15 mouse cellular contexts compared by ENCODE assay signal in the genomic region with DNA sequence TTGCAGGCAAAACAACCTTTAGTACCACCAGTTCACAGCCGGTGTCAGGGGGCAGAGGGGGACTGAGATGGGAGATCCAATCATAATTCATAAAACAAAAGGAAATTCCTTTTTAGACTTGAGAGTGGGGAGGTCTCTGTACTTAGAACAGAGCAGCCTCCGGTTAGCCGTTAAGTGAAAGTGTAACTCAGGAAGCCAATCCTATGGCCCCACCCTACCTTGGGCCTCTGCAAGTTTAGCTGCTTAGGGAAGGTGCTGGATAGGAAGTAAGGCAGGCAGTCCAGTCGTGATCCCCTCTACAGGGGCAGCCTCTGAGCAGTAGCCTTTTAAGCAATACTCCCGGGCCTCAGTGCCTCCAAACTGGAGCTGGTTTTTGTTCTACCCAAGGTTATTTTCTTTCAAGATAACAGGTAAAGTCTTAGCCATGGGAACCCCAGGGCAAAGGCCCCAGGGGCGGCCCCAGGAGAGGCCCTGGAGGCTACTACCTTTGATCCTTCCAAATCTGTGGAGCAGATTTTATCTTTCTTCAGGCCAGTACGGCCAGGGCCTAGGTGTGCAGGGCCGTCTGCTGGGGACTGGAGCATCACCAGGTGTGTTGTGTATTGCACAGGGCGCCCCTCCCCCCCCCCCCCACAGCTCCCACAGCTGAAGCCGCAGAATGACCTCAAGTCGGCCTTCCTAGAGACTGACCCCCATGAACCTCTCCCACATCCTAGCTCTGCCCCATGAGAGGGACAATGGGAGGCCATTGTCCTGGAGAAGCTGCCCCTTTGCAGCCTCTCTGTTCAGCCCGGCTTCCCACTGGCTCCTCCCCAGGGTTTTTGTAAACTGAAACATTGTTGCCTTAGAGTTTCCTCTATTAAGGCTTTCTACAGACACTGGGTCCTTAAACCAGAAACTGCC. TPM values are rescaled to one million over a fixed set of nuclear protein-coding genes. Genes with fewer than 3 reads are reported as not detected.
DNase-seq lines count a peak whose midpoint lies in the region; ATAC-seq and TF ChIP-seq lines count a peak whose summit lies in the region.
"Had no signal": no experiment of that assay in that cellular context is flagged by ENCODE, and none has a peak within 500 bp of the region (broad histone marks: within the 10 kb centered on the region; RNA-seq: fewer than 3 reads in every experiment).

No protein-coding gene starts in this region.

- intact Hi-C loops in left cerebral cortex, postnatal 10 days (cut with DNase I), result no loop called here

- no peak overlapping the region for H3K27ac ChIP-seq in liver, embryonic 13.5 days
- no peak overlapping the region for H3K27ac ChIP-seq in liver, embryonic 11.5 days (ENCODE audit: low read depth, low read length)
- H3K27ac ChIP-seq in small intestine, adult 2 months (ENCODE audit: insufficient read depth, low read depth, low read length), result peak overlapping the region; percentile 88
- H3K27ac ChIP-seq in forebrain, embryonic 11.5 days (ENCODE audit: low read depth, low read length), result no peak overlapping the region

- no peak overlapping the region for H3K4me2 ChIP-seq in liver, embryonic 13.5 days
- no peak overlapping the region for H3K4me2 ChIP-seq in liver, embryonic 11.5 days
- no peak overlapping the region for H3K4me2 ChIP-seq in forebrain, embryonic 11.5 days (ENCODE audit: low read depth, low read length, severe bottlenecking)

- TF ChIP-seq POLR2A in small intestine, adult 2 months (IDR thresholded peaks at IDR 0.05; ENCODE audit: low read depth, low read length), result no peak

- H3K9ac ChIP-seq in liver, embryonic 13.5 days, result no peak overlapping the region
- no peak overlapping the region for H3K9ac ChIP-seq in liver, embryonic 11.5 days (ENCODE audit: low read depth, low read length)
- no peak overlapping the region for H3K9ac ChIP-seq in forebrain, embryonic 11.5 days (ENCODE audit: low read length)

- H3K4me3 ChIP-seq in liver, embryonic 13.5 days (replicated peaks), result no peak overlapping the region
- no peak overlapping the region for H3K4me3 ChIP-seq in liver, embryonic 11.5 days (ENCODE audit: low read depth, low read length)
- H3K4me3 ChIP-seq in small intestine, adult 2 months (ENCODE audit: low read depth, low read length), result peak overlapping the region; percentile 23; the same call in 1 of the 2 replicates
- no peak overlapping the region for H3K4me3 ChIP-seq in forebrain, embryonic 11.5 days (ENCODE audit: low read depth, low read length)

- no peaks in the 10 kb centered on the region for H3K9me3 ChIP-seq in liver, embryonic 13.5 days (replicated peaks)
- H3K9me3 ChIP-seq in liver, embryonic 11.5 days (ENCODE audit: control insufficient read depth, low read length), result no peaks in the 10 kb centered on the region
- no peaks in the 10 kb centered on the region for H3K9me3 ChIP-seq in forebrain, embryonic 11.5 days (ENCODE audit: control insufficient read depth, low read length)
- H3K9me3 ChIP-seq: G1E had no signal

- H3K4me1 ChIP-seq in liver, embryonic 13.5 days (replicated peaks), result peaks cover 8% of the 10 kb centered on the region; the same call in 1 of the 2 replicates
- no peaks in the 10 kb centered on the region for H3K4me1 ChIP-seq in liver, embryonic 11.5 days (replicated peaks; ENCODE audit: control insufficient read depth, insufficient read depth, low read length)
- H3K4me1 ChIP-seq in small intestine, adult 2 months (ENCODE audit: control insufficient read depth, insufficient read depth, insufficient read length, low read length), result peaks cover 15% of the 10 kb centered on the region
- peaks cover 11% of the 10 kb centered on the region; the same call in 1 of the 2 replicates for H3K4me1 ChIP-seq in forebrain, embryonic 11.5 days (replicated peaks; ENCODE audit: control insufficient read depth, insufficient read depth, low read length)

- DNase-seq in embryo, embryonic 11 days, result peak; percentile 47
- DNase-seq in embryo, embryonic 9.5 days (ENCODE audit: extremely low spot score), result no peak
- DNase-seq in liver, embryonic 13.5 days, result no peak
- no peak for DNase-seq in liver, embryonic 11.5 days (ENCODE audit: low spot score)
- no peak for DNase-seq in forebrain, embryonic 11.5 days (ENCODE audit: low spot score)
- DNase-seq in left cerebral cortex, postnatal 10 days (ENCODE audit: extremely low spot score in 1 of 2, low spot score in 2 of 2), result no peak
- DNase-seq: cerebellum, postnatal 14 days; heart, postnatal 10 days; kidney, postnatal 14 days; lung, adult 2 months had no signal

- peak; percentile 18; the same call in 1 of the 2 replicates for ATAC-seq in liver, embryonic 13.5 days (ENCODE audit: low read depth)
- no peak for ATAC-seq in liver, embryonic 11.5 days (replicated peaks; ENCODE audit: low FRiP score)
- peak; percentile 52; the same call in 1 of the 2 replicates for ATAC-seq in granulocyte monocyte progenitor cell, adult 5-6 weeks (replicated peaks; ENCODE audit: poor library complexity, severe bottlenecking)
- ATAC-seq in forebrain, embryonic 11.5 days (replicated peaks; ENCODE audit: low FRiP score), result no peak

- H3K27me3 ChIP-seq in liver, embryonic 13.5 days, result peaks cover 39% of the 10 kb centered on the region
- peaks cover 28% of the 10 kb centered on the region for H3K27me3 ChIP-seq in liver, embryonic 11.5 days (replicated peaks; ENCODE audit: control insufficient read depth, insufficient read depth, low read length)
- no peaks in the 10 kb centered on the region for H3K27me3 ChIP-seq in small intestine, adult 2 months (ENCODE audit: control insufficient read depth, insufficient read depth, low read length)
- peaks cover 16% of the 10 kb centered on the region for H3K27me3 ChIP-seq in forebrain, embryonic 11.5 days (ENCODE audit: control insufficient read depth, insufficient read depth, low read length)

- no peak for TF ChIP-seq CTCF in small intestine, adult 2 months (IDR thresholded peaks at IDR 0.05; ENCODE audit: extremely low read depth, insufficient read length, insufficient replicate concordance, low read depth, low read length)

- H3K36me3 ChIP-seq in liver, embryonic 13.5 days, result no peaks in the 10 kb centered on the region
- no peaks in the 10 kb centered on the region for H3K36me3 ChIP-seq in liver, embryonic 11.5 days (ENCODE audit: control insufficient read depth, insufficient read depth, low read length)
- H3K36me3 ChIP-seq in small intestine, adult 2 months (ENCODE audit: control insufficient read depth, insufficient read depth, low read length), result no peaks in the 10 kb centered on the region
- H3K36me3 ChIP-seq in forebrain, embryonic 11.5 days (ENCODE audit: control insufficient read depth, insufficient read depth, low read length), result no peaks in the 10 kb centered on the region
- H3K36me3 ChIP-seq: G1E had no signal

- 47% methylated on average over 12 of the region's 12 CpGs for WGBS in liver, embryonic 13.5 days (ENCODE audit: insufficient replicate concordance)
- WGBS in liver, embryonic 11.5 days, result 53% methylated on average over 12 of the region's 12 CpGs
- WGBS in small intestine, adult 2 months, result 15% methylated on average over 12 of the region's 12 CpGs
- WGBS in forebrain, embryonic 11.5 days, result 19% methylated on average over 12 of the region's 12 CpGs

RNA-seq across cellular contexts. Expression of a gene that starts 6.6 kb away (rescaled TPM):
- polyA plus RNA-seq in liver, embryonic 13.5 days (2015; fragmentation: Nextera tagmentation; extraction: Ambion mirVana), result 0.10 and 0.12 TPM in 2 replicates
- 0.29 and 0.31 TPM in 2 replicates for polyA plus RNA-seq in liver, embryonic 11.5 days (2014; fragmentation: Nextera tagmentation; extraction: Ambion mirVana)
- total RNA-seq in granulocyte monocyte progenitor cell, adult 5-6 weeks (2014; fragmentation: Nextera tagmentation), result 0.62 and 0.94 TPM in 2 replicates
- total RNA-seq in granulocyte monocyte progenitor cell, adult 5-6 weeks (2017), result 1.6 and 2.6 TPM in 2 replicates
- 2.6 and 3.5 TPM in 2 replicates for polyA plus RNA-seq in small intestine, adult 2 months (2012; rRNA removed)
- polyA plus RNA-seq in forebrain, embryonic 11.5 days (2014; fragmentation: Nextera tagmentation; extraction: Ambion mirVana), result 0.21 and 0.24 TPM in 2 replicates
- 1 to 10 TPM in 1 of 2 experiments, under 1 TPM in 1; 0.94 to 1.1 TPM for total RNA-seq in left cerebral cortex, postnatal 10 days (2021)

RNA-seq across cellular contexts. Expression of a gene that starts 25.3 kb away (rescaled TPM):
- 0.22 and 0.23 TPM in 2 replicates for polyA plus RNA-seq in liver, embryonic 13.5 days (2015; fragmentation: Nextera tagmentation; extraction: Ambion mirVana)
- polyA plus RNA-seq in liver, embryonic 11.5 days (2014; fragmentation: Nextera tagmentation; extraction: Ambion mirVana), result 0.14 and 0.48 TPM in 2 replicates
- not detected in 2 replicates for total RNA-seq in granulocyte monocyte progenitor cell, adult 5-6 weeks (2014; fragmentation: Nextera tagmentation)
- total RNA-seq in granulocyte monocyte progenitor cell, adult 5-6 weeks (2017), result not detected in 2 replicates
- polyA plus RNA-seq in small intestine, adult 2 months (2012; rRNA removed), result 165 and 177 TPM in 2 replicates
- 1.1 and 1.8 TPM in 2 replicates for polyA plus RNA-seq in forebrain, embryonic 11.5 days (2014; fragmentation: Nextera tagmentation; extraction: Ambion mirVana)
- 1 to 10 TPM; 4.4 to 6.2 TPM for total RNA-seq in left cerebral cortex, postnatal 10 days (2021)
- total RNA-seq: gastrocnemius, adult 8-10 months had no signal
- polyA plus RNA-seq: G1E had no signal

RNA-seq across cellular contexts. Expression of a gene that starts 55.0 kb away (rescaled TPM):
- 0.21 TPM in 1 of 2 replicates, not detected in the other for polyA plus RNA-seq in liver, embryonic 13.5 days (2015; fragmentation: Nextera tagmentation; extraction: Ambion mirVana)
- polyA plus RNA-seq in liver, embryonic 11.5 days (2014; fragmentation: Nextera tagmentation; extraction: Ambion mirVana), result not detected in 2 replicates
- total RNA-seq in granulocyte monocyte progenitor cell, adult 5-6 weeks (2014; fragmentation: Nextera tagmentation), result not detected in 2 replicates
- total RNA-seq in granulocyte monocyte progenitor cell, adult 5-6 weeks (2017), result not detected in 2 replicates
- polyA plus RNA-seq in small intestine, adult 2 months (2012; rRNA removed), result 47.2 and 68.9 TPM in 2 replicates
- polyA plus RNA-seq in forebrain, embryonic 11.5 days (2014; fragmentation: Nextera tagmentation; extraction: Ambion mirVana), result not detected in 2 replicates
- not detected for total RNA-seq in left cerebral cortex, postnatal 10 days (2021)
- total RNA-seq: gastrocnemius, adult 8-10 months; heart, postnatal 10 days; left cerebral cortex, adult 8-10 months had no signal
- polyA plus RNA-seq: G1E; lung, adult 2 months had no signal

Comparison
In these comparisons a context has a peak if more than half of its experiments do, and no peak if none do; other contexts are left out.
1. ATAC-seq: peak in liver, embryonic 13.5 days (single experiment) and granulocyte monocyte progenitor cell, adult 5-6 weeks (single experiment); none in liver, embryonic 11.5 days (single experiment) and forebrain, embryonic 11.5 days (single experiment).
2. RNA of a gene that starts 25.3 kb away (polyA plus RNA-seq): 165 to 177 TPM in small intestine, adult 2 months; 1.1 to 1.8 TPM in forebrain, embryonic 11.5 days, 0.22 to 0.23 TPM in liver, embryonic 13.5 days and 0.14 to 0.48 TPM in liver, embryonic 11.5 days; every median in the first group is over 10 times any median in the second.
3. RNA of a gene that starts 55.0 kb away (polyA plus RNA-seq): 47.2 to 68.9 TPM in small intestine, adult 2 months; 0.21 TPM in liver, embryonic 13.5 days, not detected in liver, embryonic 11.5 days and not detected in forebrain, embryonic 11.5 days; every median in the first group is over 10 times any median in the second.